Mouse (Mus musculus) thymus, postnatal 36 days (tissue): ENCODE data around the gene Cfap45.

Source experiments
- DNase-seq, 2 experiments: peaks; one replicate each; pipeline ENCODE4 v3.0.0; 2022; ENCODE audit warnings: mixed read lengths in 2 of 2

Cfap45 gene

DNA sequence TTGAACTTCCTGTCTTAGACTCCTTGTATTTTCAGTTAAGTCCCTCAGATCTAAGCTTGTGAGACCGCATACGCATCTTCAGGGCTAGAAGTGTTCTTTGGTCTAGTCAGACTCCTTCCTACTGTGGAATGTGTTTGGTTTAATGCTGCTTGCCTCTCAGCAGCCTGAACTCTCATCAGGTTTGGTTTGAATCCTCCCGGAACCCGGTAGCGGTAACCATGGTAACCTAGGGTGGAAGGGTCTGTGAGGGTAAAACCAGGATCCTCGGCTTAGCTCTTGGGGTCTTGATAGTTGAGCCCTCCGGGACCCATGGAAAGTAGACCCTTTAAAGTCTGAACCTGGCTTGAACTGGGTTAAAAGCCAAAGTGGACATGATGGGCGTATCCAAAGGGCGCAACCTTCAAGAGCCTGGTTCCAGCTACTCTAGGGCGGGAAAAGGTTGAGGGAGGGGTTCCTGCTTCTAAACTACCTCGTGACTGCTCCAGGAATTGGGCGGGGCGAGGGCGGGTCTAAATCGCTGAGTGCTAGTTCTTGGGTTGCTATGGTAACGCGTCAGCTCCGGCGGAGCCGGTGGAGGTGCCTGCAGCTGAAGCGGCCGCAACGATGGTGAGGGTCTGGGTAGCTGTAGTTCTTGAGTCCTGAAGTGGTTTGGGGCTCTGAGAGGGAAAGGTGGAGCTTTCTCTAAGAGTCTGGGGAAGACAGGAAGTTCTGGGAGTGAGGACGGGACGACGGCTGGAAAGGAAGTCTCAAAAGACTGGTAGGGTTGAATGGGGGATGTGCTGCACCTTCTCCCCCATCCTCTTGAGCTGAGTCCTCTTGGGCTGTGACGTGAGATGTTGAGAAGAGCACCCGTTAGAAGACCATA is at the start of gene Cfap45:
Gene Cfap45, plus strand, starts transcription at position 226 of the 865 bp plus-strand sequence.
- peak; percentile 88 to 92 for DNase-seq

DNA sequence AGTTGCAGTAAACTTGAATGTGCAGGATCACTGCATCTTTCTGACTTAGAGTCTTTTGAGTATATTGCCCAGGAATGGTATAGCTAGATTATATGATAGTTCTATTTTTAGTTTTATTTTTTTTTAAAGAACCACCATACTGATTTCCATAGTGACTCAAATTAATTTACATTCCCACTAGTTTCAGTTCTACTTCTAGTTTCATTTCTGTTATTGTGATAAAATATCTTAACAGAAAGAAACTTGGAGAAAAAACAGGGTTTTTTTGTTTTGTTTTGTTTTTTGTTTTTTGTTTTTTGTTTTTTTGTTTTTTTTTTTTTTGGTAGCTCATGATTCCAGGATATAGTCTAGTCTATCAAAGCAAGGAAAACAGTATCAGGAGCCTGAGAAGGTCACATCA is 47.7 kb upstream of the Cfap45 start:
- no peak for DNase-seq

DNA sequence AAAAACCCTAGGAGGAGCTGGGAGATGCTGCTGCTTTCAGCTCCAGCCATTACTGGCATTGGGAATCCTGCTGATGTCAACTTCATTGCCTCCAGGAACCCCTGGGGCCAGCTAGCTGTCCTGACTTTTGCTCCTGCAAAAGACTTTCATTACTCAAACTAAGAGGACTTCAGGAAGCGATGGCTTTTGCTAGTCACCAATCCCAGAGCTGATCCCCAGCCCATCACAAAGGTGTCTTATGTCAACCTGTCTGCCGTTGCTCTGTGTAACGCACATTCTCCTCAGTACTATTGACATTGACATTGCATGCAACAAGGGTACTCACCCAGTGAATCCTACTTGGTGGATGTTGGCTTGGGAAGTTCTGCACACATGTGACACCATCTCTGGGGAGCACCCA is 46.4 kb upstream of the Cfap45 start:
- DNase-seq = no peak

DNA sequence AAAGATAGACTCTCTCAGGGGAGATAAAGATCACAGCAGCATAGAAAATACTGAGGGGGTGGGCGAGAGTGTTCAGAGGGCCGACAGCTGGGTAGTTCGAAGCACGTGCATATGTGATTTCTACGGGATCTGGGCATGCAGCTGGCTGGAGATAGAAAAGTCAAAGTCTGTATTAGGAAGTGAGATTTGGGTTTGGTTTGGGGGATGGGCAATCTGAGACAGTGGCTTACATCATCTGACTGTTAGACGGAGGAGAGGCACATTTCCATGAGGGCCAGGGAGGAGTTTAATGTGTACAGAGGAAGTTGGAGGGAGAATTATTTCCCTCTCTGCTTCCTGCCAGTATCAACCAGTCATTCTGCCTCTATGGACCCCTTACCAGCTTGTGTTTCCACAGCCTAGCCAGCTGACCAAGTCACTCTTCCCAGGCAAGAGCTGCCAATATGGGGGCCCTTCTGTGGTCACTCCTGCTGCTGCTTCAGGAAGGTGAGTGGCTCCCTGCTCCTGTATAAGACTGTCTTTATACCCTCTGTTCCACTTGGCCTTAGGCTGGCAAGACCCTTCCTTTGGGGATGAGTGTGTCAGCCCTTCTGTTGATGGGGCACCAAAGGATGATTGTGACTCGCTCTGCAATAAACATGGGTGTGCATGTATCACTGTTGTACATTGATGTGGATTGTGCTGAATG is 45.4 kb upstream of the Cfap45 start, which contains the start of gene Slamf9:
Gene Slamf9, plus strand, starts transcription at position 305 of the 688 bp plus-strand sequence.
- DNase-seq = no peak

DNA sequence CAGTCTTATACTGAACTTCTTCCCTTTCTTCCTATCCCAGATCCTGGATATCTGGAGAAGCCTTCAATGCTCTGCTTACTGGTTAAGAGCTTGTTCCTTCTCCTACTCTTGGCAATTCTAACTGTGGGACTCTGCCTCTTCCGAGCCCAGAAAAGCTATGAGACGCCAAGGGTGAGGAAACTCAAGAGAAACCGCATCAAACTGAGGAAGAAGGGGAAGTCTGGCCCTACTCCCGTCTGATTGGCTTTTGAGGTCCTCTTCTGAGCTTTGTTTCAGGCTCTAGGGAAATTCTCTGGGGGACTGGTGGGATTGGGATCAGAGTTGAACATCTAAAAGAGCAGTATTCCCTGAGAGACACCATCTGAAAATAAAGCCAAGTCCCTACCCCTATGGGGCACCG is 42.6 kb upstream of the Cfap45 start:
- DNase-seq = no peak

DNA sequence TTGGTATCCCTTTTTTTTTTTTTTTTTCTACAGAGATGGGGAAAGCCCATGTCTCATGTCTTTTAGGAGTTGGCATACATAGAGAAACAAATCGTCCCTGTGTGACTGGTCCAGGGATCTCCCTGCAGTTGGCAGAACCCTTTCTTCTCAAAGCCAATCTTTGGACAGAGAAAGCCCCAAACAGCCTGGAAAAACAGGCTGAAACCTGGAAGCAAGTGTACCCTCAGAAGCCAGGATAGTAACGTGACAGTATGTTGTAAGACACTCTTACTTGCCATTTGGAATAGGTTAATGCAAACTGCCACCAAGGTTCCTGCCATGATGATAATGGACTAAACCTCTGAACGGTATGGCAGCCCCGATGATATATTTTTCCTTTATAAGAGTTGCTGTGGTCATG is 40.2 kb upstream of the Cfap45 start:
- DNase-seq = no peak

DNA sequence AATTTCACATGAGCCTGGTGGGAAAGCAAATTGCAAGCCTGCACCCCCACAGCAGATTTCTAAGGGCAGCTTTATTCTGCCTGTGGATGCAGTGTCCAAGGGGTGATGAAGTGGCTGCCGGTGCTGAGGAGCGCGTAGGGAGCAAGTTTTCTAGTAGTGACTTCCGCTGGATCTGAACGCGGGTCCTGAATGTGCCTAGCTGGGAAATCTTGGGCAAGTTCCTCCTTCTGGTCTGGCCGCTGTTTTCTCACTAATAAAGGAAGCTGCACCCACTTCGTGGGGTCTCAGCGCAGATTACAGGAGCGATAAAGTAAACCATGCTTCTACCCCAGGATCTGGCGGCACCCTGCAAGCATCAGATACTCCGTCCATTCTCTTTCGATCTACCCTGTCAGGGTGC is 39.5 kb upstream of the Cfap45 start:
- DNase-seq = no peak

DNA sequence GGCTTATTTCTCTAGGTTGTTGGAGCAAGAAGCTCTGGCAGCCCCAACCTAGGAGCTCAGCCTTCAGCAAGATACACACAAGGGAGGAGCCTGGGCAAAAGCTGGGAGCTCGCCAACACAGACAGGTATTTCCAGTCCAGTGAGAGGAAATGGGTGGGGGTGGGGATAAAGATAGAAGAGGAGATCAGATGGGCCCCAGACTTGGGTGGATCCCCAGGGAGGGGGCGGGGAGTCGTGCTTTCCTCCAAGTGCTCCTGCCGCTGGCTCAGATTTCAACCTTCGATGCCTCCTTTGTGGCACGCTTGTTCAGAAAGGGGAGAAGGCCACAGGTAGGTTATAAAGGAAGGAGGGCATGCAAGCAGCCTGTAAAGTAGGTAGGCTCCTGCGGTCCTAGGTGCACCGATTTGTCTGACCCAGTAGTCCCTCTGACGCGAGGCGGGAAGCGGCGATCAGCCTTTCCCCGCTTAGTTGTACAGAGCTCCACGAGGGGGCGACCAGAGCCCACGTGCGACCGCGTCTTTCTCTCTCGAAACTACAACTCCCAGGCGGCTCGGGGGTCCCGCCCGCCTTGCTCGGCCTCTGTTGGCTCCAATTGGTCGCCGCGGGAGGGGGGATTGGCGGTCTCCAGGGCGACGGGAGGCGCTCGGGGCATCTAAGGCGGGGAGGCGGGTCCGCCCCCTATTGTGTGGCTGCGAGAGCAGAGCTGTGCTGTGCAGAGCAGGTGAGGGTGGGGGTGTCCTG is 38.9 kb upstream of the Cfap45 start, which contains the start of gene Igsf9:
Gene Igsf9, plus strand, starts transcription at position 249 of the 741 bp plus-strand sequence.
- DNase-seq = peak; percentile 95 to 98

DNA sequence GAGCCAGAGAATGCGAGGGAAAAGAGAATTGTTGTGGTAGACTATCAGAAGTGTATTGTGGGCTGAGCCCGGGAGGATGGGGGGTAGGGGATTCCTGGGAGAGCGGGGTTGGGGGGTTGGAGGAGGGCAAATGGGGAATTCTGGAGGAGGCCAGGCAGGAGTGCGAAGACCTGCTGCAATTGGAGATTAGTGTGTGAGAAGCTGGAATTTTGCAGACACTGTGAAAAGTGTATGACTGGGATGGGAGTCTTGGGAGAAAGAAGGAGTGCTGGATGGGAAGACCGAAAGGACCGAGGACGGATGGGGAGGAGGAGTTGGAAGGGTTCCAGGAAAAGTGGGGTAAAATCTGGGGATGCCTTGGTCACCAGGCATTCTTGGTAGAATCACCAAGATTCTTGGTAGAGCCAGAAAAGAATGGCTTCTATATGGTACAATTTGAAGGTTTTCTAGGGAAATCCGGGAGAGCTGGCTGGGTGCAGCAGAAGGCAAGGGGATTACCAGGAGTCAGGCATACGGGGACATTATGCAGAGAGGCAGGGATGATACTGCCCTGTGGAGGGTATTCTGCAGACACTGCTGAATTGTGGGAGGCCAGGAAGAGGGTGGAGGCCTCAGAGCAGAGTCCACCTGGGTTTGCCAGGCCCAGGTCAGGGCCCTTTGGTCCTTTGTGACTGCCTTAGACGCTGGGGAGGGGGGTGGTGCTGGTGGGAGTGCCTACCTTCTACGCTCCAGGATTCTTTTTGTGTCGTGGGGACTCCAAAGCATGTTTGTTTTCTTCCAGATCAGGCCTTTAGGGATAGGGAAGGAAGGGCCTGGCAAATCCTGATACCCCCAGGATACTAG is 37.9 kb upstream of the Cfap45 start:
- DNase-seq = no peak

DNA sequence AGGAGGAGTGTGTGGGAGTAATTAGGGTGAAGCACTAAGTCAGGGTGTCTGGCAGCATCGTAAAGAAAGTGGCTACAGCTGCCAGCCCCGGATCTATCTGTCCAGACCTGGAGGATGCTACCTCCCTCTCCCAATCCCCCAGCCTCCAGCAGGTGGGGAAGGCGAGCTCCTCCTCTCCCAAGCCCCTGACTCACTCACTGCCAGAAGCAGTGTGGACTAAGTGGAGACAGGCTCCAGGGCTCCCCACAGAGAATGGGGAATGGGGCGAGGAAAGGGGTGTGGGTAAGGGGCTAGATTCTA is 37.3 kb upstream of the Cfap45 start:
- DNase-seq = peak in 1 of 2 experiments; percentile 9

DNA sequence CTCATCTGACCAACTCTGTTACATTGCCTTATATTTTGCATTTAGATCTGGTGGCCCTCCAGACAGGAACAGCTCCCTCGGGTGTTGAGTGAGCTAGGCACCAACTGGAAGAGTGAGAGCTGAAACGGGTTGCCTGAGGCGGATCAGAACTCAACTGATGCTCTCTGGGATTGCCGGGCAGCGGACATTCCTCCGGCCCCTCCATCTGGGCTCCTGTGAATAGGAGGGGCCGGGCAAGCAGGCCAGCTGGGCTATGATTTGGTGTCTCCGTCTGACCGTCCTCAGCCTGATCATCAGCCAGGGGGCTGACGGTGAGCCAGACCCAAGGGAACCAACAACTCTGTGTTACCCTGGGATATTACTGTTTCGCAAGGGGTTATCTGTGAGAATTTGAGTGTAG is 36.4 kb upstream of the Cfap45 start:
- DNase-seq = peak in 1 of 2 experiments; percentile 2

DNA sequence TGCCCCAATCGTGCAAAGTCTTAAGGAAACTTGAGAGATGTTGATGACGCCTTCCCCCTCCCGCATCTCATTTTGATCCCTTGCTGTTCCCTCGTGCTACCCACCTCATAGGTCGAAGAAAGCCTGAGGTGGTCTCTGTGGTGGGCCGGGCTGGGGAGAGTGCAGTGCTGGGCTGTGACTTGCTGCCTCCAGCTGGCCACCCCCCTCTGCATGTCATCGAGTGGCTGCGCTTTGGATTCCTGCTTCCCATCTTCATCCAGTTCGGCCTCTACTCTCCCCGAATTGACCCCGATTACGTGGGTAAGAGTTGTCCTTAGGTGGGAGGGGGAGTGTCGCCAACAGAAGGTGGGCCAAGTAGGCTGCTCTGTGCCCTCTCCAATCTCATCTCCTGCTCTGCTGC is 35.9 kb upstream of the Cfap45 start:
- peak in 1 of 2 experiments; percentile 3 for DNase-seq

DNA sequence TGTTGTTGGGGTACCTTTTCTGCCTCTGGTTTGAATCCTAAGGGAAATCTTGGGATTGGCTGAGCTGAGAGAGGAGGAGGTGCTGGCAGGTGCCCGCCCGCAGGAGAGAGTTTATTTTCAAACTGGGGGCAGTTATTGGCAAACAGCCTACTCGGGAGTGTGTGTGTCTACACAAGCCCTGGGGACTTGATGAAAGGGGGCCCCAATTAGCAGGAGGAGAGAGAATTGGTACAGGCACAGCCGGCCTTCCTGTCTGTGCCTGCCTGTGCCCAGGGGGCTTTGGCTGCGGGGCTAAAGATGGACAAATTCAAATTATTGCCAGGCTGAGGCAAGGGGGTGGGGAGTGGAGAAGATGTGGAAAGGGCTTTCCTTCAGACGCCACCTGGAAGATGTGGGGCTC is 34.8 kb upstream of the Cfap45 start:
- DNase-seq = no peak

DNA sequence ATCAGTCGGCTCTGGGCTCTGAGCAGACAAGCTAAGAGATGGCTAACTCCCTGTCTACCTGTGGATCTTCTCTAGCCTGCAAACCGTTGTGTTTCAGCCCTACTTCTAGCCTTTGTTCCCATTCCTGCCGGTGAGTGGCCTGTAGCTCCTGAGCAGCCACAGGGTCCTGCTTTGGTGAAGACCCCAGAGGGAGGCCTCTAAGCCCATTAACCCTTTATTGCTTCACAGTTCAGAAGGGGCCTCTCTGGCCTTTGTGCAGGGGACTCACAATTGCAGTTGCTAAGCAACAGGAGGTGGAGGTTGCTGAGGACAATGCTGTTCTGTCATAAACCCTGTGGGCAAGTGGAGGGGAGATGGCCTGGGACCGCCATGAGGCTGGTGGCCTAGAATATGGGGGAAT is 34.4 kb upstream of the Cfap45 start:
- DNase-seq = no peak

DNA sequence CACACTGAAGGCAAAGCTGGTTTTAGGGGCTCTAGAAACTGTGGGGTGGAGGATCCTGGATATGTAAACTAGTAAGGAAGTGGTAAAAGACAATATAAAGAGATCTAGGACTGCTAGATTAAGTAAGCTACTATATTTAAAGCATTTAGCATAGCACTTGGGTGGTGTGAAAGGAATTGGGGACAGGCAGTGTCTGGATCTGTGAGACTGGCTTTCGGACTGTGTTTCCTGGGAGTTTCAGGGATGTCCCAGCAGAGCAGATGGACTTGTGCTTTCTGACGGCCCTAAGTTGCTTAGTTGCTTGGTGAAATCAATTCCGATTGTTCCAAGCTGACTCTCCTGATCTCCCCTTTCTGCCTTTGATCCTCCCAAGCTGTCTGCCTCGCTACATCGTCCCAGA is 34.0 kb upstream of the Cfap45 start:
- no peak for DNase-seq

DNA sequence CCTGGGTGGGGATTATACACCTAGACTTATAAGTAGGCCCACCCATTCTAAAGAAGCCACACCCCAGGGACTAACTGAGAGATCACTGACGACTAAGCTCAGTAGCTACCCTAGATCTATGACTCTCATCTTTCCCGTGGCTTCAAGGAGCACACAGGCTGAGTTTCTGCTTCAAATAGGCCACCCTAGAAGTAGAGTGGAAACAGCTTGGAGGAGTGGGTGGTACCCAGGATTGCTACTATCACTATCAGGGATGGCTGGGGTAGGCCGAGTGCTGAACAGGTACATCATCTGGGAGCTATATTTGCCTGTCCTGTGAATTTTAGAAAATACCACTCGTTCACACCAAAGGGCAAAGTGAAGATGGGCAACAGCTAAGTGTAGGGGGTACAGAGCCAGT is 32.7 kb upstream of the Cfap45 start:
- no peak for DNase-seq

DNA sequence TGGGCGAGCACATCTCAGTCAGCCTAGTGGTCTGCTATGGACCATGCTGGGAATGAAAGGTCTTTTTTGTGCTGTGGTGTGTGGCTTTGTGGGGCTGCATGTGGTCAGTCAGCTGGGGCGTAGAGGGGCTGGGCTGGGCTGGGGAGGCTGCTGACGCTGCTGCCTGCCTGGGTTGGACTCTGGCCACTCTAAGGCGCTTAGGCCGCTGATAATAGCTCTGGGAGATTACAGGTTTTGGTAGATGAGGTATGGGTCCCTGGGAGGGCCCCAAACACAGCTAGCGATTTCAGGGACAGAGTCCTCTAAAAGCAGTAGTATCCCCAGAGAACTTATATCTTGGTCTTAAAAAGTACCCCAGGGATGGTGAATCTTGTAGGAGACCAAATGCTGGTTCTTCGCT is 31.8 kb upstream of the Cfap45 start:
- DNase-seq = no peak

DNA sequence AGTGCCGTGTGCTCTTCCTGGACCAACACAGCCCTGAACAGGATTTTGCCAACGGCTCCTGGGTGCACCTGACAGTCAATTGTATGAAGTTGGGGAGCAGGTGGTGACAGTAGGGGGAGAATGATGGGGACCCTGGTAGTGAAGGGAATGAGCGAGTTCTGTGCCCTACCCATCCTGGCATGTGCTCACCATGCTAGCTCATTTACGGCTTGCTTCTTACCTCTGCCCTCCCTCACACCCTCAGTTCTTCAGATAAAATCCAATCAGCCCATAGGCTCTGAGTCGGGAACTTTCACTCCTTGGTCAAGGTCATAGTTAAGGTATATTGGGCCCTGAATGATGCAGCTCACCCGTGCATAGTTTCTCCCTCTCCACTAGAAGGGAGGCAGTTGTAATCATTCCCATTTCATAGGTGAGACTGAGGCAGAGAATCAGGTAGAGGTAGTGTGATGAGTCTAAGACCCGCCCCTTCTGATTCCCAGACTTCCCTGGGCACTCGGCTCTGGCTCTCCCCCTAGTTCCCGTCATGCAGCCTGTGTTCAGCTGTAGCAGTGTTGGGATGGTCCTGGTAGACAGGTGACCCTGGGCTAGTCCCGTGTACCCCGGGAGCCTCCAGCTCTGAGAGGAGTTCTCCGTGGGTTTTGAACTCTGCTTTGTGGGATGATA is 30.9 kb upstream of the Cfap45 start:
- DNase-seq = no peak

DNA sequence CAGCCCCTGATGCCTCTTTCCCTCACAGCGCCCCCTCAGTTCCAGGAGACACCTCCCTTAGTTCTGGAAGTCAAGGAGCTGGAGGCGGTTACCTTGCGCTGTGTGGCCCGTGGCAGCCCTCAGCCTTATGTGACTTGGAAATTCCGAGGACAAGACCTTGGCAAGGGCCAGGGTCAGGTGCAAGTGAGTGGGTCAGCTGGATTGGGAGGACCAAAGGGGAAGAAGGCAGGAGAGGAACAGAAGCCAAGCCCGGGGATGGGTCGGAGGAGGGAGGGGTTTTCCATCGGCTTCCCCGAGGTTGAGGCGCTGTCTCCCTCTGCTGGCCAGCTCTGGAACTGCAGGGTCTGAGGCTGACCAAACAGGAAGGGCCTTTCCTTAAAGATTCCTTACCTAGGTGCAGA is 30.3 kb upstream of the Cfap45 start:
- DNase-seq = peak; percentile 75 to 84

DNA sequence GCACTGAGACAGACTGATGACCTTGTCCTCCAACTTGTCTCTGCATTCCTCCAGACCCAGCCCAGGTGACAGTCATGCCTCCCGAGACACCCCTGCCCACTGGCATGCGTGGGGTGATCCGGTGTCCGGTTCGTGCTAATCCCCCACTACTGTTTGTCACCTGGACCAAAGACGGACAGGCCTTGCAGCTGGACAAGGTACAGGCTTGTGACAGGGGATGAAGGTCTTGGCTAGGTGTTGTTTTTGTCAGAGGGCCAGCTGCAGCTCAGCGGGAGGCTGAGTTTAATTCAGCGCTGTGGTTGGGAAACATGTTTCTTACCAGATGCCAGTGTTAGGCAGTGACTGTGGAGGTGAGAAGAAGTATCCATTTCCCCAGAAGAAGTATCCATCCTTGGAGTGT is 28.6 kb upstream of the Cfap45 start:
- no peak for DNase-seq

DNA sequence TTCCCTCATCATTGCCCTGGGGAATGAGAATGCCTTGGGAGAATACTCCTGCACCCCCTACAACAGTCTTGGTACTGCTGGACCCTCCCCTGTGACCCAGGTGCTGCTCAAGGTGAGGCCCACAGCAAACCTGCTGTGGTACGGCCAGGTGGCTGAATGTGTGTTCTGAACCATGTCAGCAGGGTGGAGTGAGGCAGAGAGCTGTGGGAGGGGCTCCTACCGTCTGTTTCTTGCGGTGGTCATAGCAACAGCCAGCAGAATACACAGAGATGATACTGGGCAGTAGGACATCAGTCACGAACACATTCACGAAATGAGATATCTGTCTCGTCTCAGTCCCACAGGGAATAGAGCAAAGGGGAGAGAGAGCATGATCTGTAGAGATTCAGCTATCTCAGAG is 27.1 kb upstream of the Cfap45 start:
- DNase-seq = no peak

DNA sequence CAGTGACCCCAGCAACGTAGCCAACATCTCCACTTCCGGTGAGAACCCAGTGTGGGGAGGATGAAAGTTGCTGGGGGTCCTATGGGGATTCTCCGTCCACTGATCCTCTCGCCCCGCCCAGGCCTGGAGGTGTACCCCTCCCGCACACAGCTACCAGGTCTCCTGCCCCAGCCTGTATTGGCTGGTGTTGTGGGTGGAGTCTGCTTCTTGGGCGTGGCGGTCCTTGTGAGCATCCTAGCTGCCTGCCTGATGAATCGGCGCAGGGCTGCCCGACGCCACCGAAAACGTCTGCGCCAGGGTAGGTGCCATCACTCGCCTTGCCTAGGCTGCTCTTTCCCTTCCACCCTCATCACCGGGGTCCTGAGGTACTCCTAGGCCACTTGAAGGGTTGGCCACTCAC is 24.6 kb upstream of the Cfap45 start:
- DNase-seq = no peak
